Mouse (Mus musculus): Measurements from ENCODE around the gene AC134908.4. TPM values are rescaled to one million over a fixed set of nuclear protein-coding genes. Genes with fewer than 3 reads are reported as not detected.
"Not testable (repeated sequence)": the region's sequence is repeated elsewhere in the genome, so short reads cannot be mapped to it uniquely, and the experiment has no call there.

Gene AC134908.4
- polyA plus RNA-seq, 1 experiment from 2014 or later: 0.46 TPM

- Histone ChIP-seq H3K4me2 (peak overlapping the region; percentile 38), H3K27me3 (peaks cover 84% of the 10 kb centered on the region)
Measured at GRCm38 (mm10) chr17:25818851-25819780, 23.7 kb upstream of the AC134908.4 start.

GRCm38 (mm10) chr17:25817662-25818061, 22.2 kb upstream of the AC134908.4 start:
- Histone ChIP-seq H3K9ac (no peak overlapping the region), H3K4me2 (no peak overlapping the region), H3K36me3 (no peaks in the 10 kb centered on the region), H3K4me3 (replicated peaks) (no peak overlapping the region), H3K27ac (no peak overlapping the region), H3K9me3 (replicated peaks) (no peaks in the 10 kb centered on the region), H3K4me1 (replicated peaks) (peaks cover 11% of the 10 kb centered on the region), H3K27me3 (peaks cover 96% of the 10 kb centered on the region)
- DNase-seq (no peak), ATAC-seq (ENCODE audit: low read depth) (no peak)
- WGBS (ENCODE audit: insufficient replicate concordance): 70% methylated on average over 11 of the region's 11 CpGs

More at GRCm38 (mm10) chr17:25818851-25819780, 23.7 kb upstream of the AC134908.4 start:
- Histone ChIP-seq H3K4me3 (replicated peaks) (peak overlapping the region; percentile 28), H3K4me1 (replicated peaks) (peaks cover 19% of the 10 kb centered on the region), H3K9me3 (replicated peaks) (no peaks in the 10 kb centered on the region), H3K36me3 (no peaks in the 10 kb centered on the region), H3K9ac (peak overlapping the region; percentile 22; the same call in 1 of the 2 replicates), H3K27ac (no peak overlapping the region)
- ATAC-seq (ENCODE audit: low read depth) (peak; percentile 66), DNase-seq (no peak)
- WGBS (ENCODE audit: insufficient replicate concordance): 7% methylated on average over 46 of the region's 46 CpGs

GRCm38 (mm10) chr17:25813471-25813870, 18.0 kb upstream of the AC134908.4 start:
- ATAC-seq (ENCODE audit: low read depth): peak; percentile 35; the same call in 1 of the 2 replicates
- Histone ChIP-seq H3K27me3 (peaks cover 98% of the 10 kb centered on the region), H3K4me3 (replicated peaks) (no peak overlapping the region), H3K9ac (no peak overlapping the region), H3K4me1 (replicated peaks) (peaks cover 13% of the 10 kb centered on the region), H3K9me3 (replicated peaks) (no peaks in the 10 kb centered on the region), H3K36me3 (no peaks in the 10 kb centered on the region), H3K27ac (no peak overlapping the region), H3K4me2 (no peak overlapping the region)
- 3% methylated on average over 20 of the region's 20 CpGs for WGBS (ENCODE audit: insufficient replicate concordance)
- peak; percentile 63 for DNase-seq

GRCm38 (mm10) chr17:25810890-25811289, 15.4 kb upstream of the AC134908.4 start:
- DNase-seq: no peak
- Histone ChIP-seq H3K27ac (no peak overlapping the region), H3K9ac (no peak overlapping the region), H3K4me1 (replicated peaks) (peaks cover 13% of the 10 kb centered on the region), H3K27me3 (peaks cover 92% of the 10 kb centered on the region), H3K9me3 (replicated peaks) (no peaks in the 10 kb centered on the region), H3K4me3 (replicated peaks) (no peak overlapping the region), H3K36me3 (no peaks in the 10 kb centered on the region), H3K4me2 (no peak overlapping the region)
- 52% methylated on average over 4 of the region's 4 CpGs for WGBS (ENCODE audit: insufficient replicate concordance)
- no peak for ATAC-seq (ENCODE audit: low read depth)

- H3K4me3 ChIP-seq (replicated peaks): peak overlapping the region; percentile 55
- H3K4me2 ChIP-seq: peak overlapping the region; percentile 73
- DNase-seq: no peak
- no peak overlapping the region for H3K27ac ChIP-seq
- peaks cover 83% of the 10 kb centered on the region for H3K27me3 ChIP-seq
- no peaks in the 10 kb centered on the region for H3K36me3 ChIP-seq
- WGBS (ENCODE audit: insufficient replicate concordance): 13% methylated on average over 25 of the region's 25 CpGs
- peaks cover 13% of the 10 kb centered on the region for H3K4me1 ChIP-seq (replicated peaks)
- H3K9me3 ChIP-seq (replicated peaks): no peaks in the 10 kb centered on the region
- peak overlapping the region; percentile 15; the same call in 1 of the 2 replicates for H3K9ac ChIP-seq
- ATAC-seq (ENCODE audit: low read depth): no peak
Measured at GRCm38 (mm10) chr17:25809606-25810340, 14.3 kb upstream of the AC134908.4 start.

GRCm38 (mm10) chr17:25808789-25809605, 13.5 kb upstream of the AC134908.4 start, which contains the start of gene Fbxl16:
Gene Fbxl16, plus strand, starts transcription at chr17:25809085.
- DNase-seq (no peak), ATAC-seq (ENCODE audit: low read depth) (peak; percentile 53; the same call in 1 of the 2 replicates)
- Histone ChIP-seq H3K27ac (no peak within 1 kb of the TSS), H3K4me3 (replicated peaks) (peak within 1 kb of the TSS; percentile 55), H3K9me3 (replicated peaks) (no peaks in the 10 kb centered on the region), H3K4me2 (peak within 1 kb of the TSS; percentile 73), H3K36me3 (no peaks in the 10 kb centered on the region), H3K4me1 (replicated peaks) (peaks cover 13% of the 10 kb centered on the region), H3K27me3 (peaks cover 82% of the 10 kb centered on the region), H3K9ac (peak within 1 kb of the TSS; percentile 36)
- under 1% methylated on average over 96 of the region's 100 CpGs for WGBS (ENCODE audit: insufficient replicate concordance)

- Histone ChIP-seq H3K4me3 (replicated peaks) (no peak overlapping the region), H3K9ac (no peak overlapping the region), H3K27me3 (peaks cover 82% of the 10 kb centered on the region), H3K36me3 (no peaks in the 10 kb centered on the region), H3K27ac (no peak overlapping the region), H3K4me2 (peak overlapping the region; percentile 73; the same call in 1 of the 2 replicates), H3K4me1 (replicated peaks) (peaks cover 13% of the 10 kb centered on the region), H3K9me3 (replicated peaks) (no peaks in the 10 kb centered on the region)
- ATAC-seq (ENCODE audit: low read depth) (no peak), DNase-seq (no peak)
- 39% methylated on average over 5 of the region's 5 CpGs for WGBS (ENCODE audit: insufficient replicate concordance)
Measured at GRCm38 (mm10) chr17:25808028-25808427, 12.6 kb upstream of the AC134908.4 start.

GRCm38 (mm10) chr17:25807452-25807851, 12.0 kb upstream of the AC134908.4 start:
- DNase-seq; H3K36me3 ChIP-seq; H3K4me3 ChIP-seq (replicated peaks); H3K9me3 ChIP-seq (replicated peaks); H3K4me2 ChIP-seq; H3K27ac ChIP-seq; H3K9ac ChIP-seq; ATAC-seq (ENCODE audit: low read depth): not testable (repeated sequence)
- 42% methylated on average over 2 of the region's 2 CpGs for WGBS (ENCODE audit: insufficient replicate concordance)
- peaks cover 13% of the 10 kb centered on the region for H3K4me1 ChIP-seq (replicated peaks)
- H3K27me3 ChIP-seq: peaks cover 82% of the 10 kb centered on the region

- ATAC-seq (ENCODE audit: low read depth) (no peak), DNase-seq (no peak)
- no peak overlapping the region for H3K9ac ChIP-seq
- peaks cover 80% of the 10 kb centered on the region for H3K27me3 ChIP-seq
- H3K4me1 ChIP-seq (replicated peaks): peaks cover 13% of the 10 kb centered on the region
- 75% methylated on average over 4 of the region's 4 CpGs for WGBS (ENCODE audit: insufficient replicate concordance)
- H3K36me3 ChIP-seq: no peaks in the 10 kb centered on the region
- H3K9me3 ChIP-seq (replicated peaks): no peaks in the 10 kb centered on the region
- no peak overlapping the region for H3K4me2 ChIP-seq
- no peak overlapping the region for H3K4me3 ChIP-seq (replicated peaks)
- H3K27ac ChIP-seq: no peak overlapping the region
Measured at GRCm38 (mm10) chr17:25806507-25806906, 11.0 kb upstream of the AC134908.4 start.

- DNase-seq: no peak
- WGBS (ENCODE audit: insufficient replicate concordance): 11% methylated on average over 10 of the region's 10 CpGs
- no peak overlapping the region for H3K9ac ChIP-seq
- H3K4me1 ChIP-seq (replicated peaks): no peaks in the 10 kb centered on the region
- H3K4me2 ChIP-seq: no peak overlapping the region
- H3K4me3 ChIP-seq (replicated peaks): no peak overlapping the region
- H3K27me3 ChIP-seq: peaks cover 48% of the 10 kb centered on the region
- no peak for ATAC-seq (ENCODE audit: low read depth)
- H3K9me3 ChIP-seq (replicated peaks): no peaks in the 10 kb centered on the region
- no peaks in the 10 kb centered on the region for H3K36me3 ChIP-seq
- no peak overlapping the region for H3K27ac ChIP-seq
Measured at GRCm38 (mm10) chr17:25802825-25803517, 7.5 kb upstream of the AC134908.4 start.
